Mouse (Mus musculus): Measurements from ENCODE around the gene Rrp1.
"Not testable (repeated sequence)": the region's sequence is repeated elsewhere in the genome, so short reads cannot be mapped to it uniquely, and the experiment has no call there.

The Rrp1 gene

GRCm38 (mm10) chr10:78383567-78383966 is 29.3 kb downstream of the Rrp1 start:
- DNase-seq (ENCODE audit: low spot score) = no peak

- no peak for DNase-seq (ENCODE audit: low spot score)
These were observed 34.3 kb downstream of the Rrp1 start for GRCm38 (mm10) chr10:78378516-78378915.

GRCm38 (mm10) chr10:78372681-78373668 is 39.9 kb downstream of the Rrp1 start:
- no peak for DNase-seq (ENCODE audit: low spot score)

DNA sequence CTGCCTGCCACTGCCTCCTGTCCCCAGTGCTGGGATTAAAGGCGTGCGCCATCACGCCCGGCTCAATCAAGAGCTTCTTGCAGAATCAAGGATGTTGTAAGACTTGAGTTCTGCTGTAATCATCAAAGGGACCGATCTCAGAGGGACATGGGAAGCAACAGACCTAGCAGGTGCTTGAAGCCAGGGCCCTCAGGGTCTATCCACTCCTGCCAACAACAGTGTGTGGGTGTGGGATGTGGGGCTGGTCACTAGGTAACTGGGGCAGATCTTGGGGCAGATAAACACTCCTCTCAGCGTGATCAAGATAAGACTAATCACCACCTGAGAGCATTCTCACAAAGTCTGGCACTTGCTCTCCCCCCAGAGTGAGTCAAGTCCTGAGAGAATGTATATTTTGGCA is 41.1 kb downstream of the Rrp1 start:
- no peak for DNase-seq (ENCODE audit: low spot score)

- DNase-seq (ENCODE audit: low spot score) = no peak
These were observed 45.3 kb downstream of the Rrp1 start for GRCm38 (mm10) chr10:78367586-78367985.

GRCm38 (mm10) chr10:78366851-78367312 is 46.0 kb downstream of the Rrp1 start:
- DNase-seq (ENCODE audit: low spot score) = no peak

GRCm38 (mm10) chr10:78366195-78366834 is 46.5 kb downstream of the Rrp1 start:
- no peak for DNase-seq (ENCODE audit: low spot score)

DNA sequence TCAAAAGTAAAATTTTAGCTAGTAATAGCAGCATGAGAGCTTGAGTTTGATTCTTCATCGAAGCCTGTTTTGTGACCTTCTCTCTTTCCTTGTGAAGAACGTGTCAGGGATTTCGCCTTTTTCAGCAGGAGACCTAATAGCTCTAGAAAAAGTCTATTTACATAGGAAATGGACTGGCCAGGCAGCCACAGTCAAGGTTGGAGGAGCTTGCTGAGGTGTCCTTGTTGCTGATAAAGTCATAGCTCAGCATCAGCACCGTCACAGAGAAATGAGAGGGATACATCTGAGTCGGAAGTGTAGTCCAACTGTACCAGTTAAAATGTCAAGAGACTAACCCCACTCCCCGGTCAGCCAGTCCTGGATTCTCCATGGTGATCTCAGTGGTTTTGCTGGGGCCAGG is 47.3 kb downstream of the Rrp1 start:
- DNase-seq (ENCODE audit: low spot score) = no peak

GRCm38 (mm10) chr10:78364106-78364505 is 48.7 kb downstream of the Rrp1 start:
- DNase-seq (ENCODE audit: low spot score) = no peak

GRCm38 (mm10) chr10:78363366-78363765 is 49.5 kb downstream of the Rrp1 start:
- no peak for DNase-seq (ENCODE audit: low spot score)

GRCm38 (mm10) chr10:78361951-78362350 is 50.9 kb downstream of the Rrp1 start:
- no peak for DNase-seq (ENCODE audit: low spot score)

- DNase-seq (ENCODE audit: low spot score) = no peak
These were observed 52.5 kb downstream of the Rrp1 start for GRCm38 (mm10) chr10:78360290-78360711.

- not testable (repeated sequence) for DNase-seq (ENCODE audit: low spot score)
These were observed 53.8 kb downstream of the Rrp1 start for GRCm38 (mm10) chr10:78358999-78359398.

DNA sequence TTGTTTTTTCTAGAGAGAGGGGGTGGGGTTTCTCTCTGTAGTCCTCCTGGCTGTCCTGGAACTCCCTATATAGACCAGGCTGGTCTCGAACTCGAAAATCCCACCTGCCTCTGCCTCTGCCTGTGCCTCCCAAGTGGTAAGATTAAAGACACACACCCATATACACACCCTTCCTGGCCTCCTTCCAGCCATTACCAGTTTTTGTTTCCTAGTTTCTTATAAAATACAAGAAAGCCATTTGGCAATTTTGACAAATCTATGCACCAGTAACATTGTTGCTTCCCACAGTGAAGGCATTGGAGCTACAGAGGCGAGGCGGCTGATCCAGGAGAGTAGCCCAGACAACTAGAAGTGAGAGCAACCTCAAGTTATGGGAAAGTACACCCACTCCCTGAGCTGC is 54.6 kb downstream of the Rrp1 start:
- DNase-seq (ENCODE audit: low spot score) = no peak

DNA sequence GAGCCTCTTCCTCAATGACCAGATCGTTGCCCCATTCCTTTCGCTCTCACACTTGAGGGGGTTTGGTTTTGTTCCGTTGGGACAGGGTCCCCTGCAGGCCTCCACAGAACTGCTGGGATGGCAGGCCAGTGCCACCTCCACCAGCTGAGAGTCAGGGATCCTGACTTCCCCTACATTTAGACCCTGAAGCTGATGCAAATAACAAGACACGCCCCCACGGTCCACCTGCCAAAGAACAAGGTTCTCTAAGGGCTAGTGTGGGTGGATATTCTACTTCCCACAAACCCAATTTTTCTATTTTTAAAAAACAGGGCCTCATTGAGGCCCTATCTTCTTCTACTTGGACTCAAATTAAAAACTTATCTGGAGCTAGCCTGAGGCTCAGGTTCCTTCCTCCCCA is 55.1 kb downstream of the Rrp1 start:
- no peak for DNase-seq (ENCODE audit: low spot score)

DNA sequence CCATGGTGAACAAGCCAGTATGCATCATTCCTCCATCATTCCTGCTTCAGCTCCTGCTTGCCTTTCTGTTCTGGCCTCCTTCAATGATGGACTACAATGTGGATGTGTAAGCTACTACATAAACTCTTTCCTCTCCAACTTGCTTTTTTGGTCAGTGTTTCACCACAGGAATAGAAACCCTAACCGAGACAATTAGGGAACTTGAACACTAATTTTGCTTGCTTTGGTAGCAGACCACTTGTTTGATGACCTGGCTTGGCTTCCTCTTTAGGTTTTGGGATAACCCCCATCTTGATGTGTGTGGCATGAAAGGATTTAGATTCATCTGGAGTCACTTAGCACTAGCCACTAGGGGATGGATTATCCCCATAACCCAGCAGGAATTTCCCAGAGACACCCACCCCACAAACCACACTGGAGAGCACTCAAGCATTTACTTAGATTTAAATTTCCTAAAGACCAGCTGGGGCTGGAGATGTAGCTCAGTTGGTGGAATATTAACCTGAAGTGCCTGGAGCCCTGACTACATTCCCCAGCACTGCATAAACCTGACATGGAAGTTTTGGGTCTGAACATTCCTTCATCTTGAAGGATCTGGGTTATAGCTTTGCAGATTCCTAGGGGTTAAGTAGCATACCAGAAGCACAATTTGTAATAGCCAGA is 56.8 kb downstream of the Rrp1 start:
- DNase-seq (ENCODE audit: low spot score) = no peak

DNA sequence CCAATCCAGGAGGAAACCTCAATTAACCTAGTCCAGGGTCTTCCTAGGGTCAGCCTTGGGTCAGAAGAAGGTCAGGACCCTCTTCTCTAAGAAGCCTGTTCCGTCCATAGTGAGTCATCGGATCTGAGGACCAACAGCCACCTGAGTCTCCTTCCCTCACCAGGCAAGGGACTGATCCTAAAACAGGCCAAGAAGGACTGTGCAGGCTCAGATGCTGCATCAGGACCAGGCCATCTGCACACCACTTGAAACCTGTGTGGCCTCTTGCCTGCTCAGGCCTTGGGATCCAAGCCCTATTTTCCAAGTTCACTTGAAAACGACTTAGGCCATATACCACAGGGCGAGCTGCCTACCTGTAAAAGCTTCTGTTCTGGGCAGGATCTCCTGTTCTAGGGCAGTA is 59.6 kb downstream of the Rrp1 start:
- no peak for DNase-seq (ENCODE audit: low spot score)

DNA sequence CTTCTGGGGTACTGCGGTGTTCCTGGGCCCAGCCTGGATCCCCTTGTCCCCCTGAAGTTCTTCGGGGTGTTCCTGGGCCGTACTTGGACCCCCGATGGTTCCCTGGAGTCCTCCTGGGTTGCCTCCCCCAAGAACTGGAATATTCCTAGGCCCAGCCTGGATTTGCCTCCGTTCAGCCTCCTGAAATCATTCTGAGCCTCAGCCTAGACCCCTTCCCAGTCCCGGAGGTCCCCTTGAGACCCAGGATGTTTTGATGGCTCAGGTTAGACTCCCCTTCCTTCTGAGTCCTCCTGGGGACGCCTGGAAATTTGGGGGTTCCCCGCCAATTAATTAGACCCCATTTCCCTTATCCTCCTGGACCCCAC is 60.2 kb downstream of the Rrp1 start:
- no peak for DNase-seq (ENCODE audit: low spot score)

- DNase-seq (ENCODE audit: low spot score) = peak; percentile 71
These were observed 60.8 kb downstream of the Rrp1 start, which contains the start of gene Agpat3 for GRCm38 (mm10) chr10:78351887-78352665. Gene Agpat3 (minus strand): TSS chr10:78352489.

- DNase-seq (ENCODE audit: low spot score) = no peak
These were observed 61.3 kb downstream of the Rrp1 start for GRCm38 (mm10) chr10:78351564-78351886.

GRCm38 (mm10) chr10:78350796-78351556 is 61.9 kb downstream of the Rrp1 start:
- DNase-seq (ENCODE audit: low spot score) = no peak
